Mouse (Mus musculus): ENCODE measurements around the gene 6430548M08Rik.

Gene 6430548M08Rik

DNA sequence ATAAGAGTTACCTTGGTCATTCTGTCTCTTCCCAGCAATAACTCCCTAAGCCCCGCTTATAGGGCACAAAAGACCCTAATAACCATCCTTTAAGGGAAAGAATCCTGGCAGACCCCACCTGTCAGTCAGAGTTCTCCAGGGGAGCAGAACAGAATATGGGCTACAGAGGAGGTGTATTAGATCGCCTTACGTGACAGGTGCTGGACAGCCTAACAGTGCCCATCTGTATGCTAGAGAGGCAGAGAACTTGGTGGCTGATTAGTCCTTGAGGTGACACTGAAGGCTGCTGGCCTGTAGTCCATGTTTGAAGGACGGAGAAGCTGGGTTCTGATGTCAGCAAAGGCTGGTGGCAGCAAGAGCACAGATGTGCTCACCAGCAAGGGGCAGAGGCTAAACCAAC is 3.0 kb upstream of the 6430548M08Rik start:
- DNase-seq, result no peak

DNA sequence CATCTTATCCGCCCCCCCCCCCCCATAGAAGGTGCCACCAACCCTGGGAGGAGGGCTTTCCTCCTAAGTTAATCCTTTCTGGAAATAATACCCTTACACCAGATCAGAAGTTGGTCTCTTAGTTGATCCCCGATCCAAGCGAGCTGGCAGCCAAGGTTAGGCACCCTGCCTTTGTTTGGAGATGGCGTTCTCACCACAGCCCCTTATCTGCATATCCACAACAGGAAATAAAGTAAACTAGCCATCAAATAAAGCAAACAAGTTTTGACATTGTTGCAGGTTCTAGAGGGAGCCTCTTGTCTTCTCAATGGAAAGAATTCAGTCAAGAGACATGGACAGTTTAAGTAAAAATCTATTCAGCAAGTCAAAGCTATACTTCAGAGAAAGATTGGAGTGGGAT is 2.6 kb upstream of the 6430548M08Rik start:
- DNase-seq, result no peak

DNA sequence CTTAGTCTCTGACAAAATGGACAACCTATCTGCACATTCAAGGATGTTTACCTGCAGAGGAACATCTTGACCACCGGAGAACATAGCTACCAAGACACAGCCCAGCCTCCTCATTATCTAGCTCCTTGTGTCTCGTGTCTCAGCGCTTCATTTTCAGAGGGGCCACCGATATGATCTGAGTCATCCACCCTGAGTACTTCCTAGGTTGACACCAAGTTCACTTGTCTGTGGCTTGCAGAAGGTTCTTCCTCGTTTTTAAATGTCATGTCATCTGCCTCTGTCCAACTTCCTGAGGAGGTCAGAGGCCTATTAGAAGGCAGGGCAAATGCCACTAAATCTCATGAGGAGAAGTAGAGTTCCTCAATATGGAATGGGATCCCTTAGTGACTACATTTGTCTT is 1.4 kb upstream of the 6430548M08Rik start:
- no peak for DNase-seq

DNA sequence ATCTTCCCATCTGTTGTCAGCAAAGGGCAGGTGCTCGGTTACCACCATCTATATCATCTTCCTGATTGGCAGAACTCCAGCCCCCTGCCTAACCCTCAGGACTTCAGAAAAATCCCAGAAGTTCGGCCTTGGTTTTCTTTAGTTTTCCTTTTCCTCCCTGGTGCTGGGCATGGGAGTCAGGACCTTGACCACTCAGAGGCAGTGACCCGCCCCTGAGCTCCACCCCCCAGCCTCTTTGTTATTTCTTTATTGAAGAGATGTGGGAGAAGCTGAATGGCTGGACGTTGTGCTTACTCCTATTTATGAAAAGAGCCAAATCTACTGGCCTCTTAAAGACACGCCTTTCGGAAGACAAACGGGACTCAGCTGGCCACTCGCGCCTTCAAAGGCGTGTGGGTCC is 646 bp upstream of the 6430548M08Rik start:
- DNase-seq, result peak; percentile 33 to 51

DNA sequence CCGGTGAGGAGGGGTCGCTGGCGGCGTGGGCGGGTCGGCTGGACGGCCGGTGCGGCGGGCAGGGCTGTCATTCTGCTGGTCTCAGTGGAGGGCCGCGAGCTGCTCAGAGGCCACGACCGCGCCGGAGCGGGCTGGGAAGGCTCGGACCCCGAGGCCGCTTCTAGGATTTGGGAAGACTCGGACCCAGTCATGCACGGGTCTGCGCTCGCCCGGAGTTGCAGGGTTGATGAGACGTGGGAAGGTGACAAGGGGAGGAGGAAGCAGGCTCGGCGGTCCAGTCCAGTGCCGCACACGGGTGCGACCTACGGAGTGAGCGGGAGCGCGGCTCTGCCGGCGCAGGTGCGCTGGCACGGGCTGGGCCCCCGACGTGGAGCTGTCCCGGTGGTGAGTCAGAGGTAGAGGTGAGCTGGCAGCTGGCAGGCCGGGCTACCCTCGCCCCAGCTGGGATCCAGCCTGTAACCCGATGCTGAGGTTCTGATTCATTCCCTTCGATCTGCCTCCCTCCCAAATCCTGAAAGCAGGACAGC is 426 bp downstream of the 6430548M08Rik start:
- DNase-seq, result peak; percentile 72 to 76

DNA sequence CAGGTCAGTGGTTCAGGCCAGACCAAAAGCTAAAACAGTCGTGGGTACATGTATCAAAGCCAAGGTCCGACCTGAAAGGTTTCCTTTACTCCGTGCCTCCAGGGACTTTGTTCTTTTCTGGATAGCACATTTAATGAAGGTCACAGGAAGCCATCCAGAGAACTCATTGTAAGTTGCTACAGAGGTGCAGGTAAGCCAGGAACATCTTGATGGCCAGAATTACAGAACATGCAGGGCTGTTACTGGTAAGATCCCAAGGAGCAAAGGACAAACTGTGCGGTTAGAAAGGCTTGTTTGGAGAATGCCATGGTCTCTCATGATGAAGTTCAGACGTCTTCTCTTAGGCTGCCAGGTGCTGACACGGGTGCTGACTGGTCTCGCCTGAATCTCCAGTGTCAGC is 2.6 kb downstream of the 6430548M08Rik start:
- no peak for DNase-seq

DNA sequence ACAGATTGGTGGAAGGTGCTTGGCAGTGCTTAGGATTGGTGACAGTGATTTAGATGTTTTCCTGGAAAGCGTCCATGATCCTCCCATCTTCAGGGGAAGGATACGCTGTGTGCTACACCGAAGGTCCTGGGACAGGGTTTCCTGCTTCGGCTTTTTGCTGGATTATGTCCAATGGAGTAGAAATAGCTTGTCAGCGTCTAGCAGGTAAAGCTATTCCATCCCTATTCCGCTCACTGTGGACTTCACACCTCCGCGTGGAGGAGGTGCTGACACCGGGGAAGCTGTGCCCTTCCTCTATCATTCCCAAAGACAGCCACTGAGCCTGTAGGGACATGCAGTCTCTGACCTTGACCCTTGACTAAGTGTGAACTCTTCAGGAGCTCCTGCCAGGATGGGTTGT is 4.2 kb downstream of the 6430548M08Rik start:
- DNase-seq, result no peak

DNA sequence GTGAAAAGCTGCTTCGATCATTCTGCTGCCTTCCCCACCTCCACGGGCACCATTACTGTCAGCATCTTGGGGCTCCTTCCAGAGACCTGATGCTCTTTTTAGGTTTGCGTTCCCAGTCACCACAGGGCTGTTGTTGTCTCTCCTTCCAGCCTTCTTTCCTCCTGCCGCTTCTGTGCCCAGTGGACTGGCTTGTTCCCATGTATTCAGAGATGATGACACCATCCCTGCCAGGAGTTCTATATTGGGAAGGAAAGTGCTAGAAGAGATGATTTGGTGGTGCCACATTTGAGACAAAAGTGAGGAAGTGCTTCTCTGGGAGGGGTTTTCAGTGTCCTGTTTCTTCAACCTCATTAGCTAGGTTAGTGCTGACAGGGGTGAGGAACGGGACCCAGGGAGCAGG is 4.9 kb downstream of the 6430548M08Rik start:
- no peak for DNase-seq

DNA sequence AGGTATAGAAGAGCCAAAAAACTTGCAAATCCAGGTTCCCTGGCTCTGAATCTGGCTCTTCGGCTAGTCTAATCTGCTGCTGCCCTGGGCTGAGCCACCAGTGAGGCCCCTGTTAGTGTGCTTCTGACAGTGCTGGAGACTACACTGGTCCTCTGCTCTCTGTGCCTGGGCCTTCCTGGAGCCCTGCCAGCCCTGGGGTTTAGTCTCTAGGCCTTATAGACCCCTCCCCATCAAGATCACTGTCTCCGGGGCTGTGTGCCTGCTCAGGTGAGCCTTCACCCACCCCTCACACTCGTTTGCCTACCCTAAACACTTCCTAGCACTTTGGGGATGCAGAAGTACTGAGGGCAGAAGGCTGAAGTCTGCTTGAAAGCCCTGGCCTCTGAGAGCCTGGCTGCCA is 5.5 kb downstream of the 6430548M08Rik start:
- no peak for DNase-seq

DNA sequence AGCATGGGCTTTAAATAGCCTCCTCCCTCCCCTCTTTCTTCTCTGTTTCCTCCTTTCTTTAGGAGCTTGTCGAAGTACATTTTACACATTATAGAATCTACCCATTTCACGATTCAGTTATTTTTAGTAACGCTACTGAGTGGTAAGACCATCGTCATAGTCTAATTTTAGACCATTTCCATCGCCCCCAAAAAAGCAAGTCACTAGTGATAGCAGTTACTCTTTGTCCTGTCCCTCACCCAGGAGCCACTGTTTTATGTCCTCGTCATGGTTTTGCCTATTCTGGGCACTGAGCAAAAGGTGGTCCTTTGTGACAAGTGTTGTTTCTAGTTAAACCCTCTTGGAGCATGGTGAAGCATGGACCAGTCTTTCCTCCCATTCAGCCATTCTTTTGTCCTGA is 6.0 kb downstream of the 6430548M08Rik start:
- DNase-seq, result no peak

DNA sequence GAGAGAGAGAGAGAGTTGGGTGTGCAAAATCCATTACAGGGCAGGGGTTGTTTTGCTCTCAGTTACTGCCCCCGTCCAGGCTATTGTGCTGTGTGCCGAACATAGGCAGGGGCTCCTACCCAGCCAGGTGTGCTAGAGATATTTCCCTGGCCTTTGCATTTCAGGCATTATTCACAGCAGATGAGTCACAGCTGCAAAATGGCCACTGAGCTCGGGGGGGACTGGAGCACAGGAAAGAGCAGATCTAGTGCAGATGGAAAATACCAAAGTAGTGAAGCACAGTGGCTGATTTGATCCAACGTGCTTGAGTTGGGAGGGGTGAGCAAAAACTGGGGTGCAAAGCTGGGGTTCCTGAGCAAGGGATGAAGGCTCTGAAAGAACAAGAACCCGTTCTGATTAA is 7.0 kb downstream of the 6430548M08Rik start:
- no peak for DNase-seq

DNA sequence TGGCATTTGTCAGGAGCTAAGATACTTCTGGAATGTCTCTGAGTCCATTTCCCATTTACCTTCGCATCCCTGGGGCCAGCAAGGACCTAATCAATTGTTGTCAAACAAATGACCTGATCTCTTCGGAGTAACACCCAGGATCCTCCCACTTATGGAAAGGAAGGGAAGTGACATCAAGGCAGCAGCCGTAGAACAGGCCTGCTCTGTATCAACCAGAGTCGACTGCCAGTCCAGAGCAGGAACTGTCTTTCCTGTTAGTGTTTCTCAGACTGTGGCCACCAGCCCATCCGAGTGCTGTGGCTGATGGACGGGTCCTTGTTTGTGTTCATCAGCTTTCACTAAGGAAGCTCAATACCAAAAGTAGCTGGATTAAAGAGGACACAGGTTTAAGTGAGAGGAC is 10.3 kb downstream of the 6430548M08Rik start:
- no peak for DNase-seq

DNA sequence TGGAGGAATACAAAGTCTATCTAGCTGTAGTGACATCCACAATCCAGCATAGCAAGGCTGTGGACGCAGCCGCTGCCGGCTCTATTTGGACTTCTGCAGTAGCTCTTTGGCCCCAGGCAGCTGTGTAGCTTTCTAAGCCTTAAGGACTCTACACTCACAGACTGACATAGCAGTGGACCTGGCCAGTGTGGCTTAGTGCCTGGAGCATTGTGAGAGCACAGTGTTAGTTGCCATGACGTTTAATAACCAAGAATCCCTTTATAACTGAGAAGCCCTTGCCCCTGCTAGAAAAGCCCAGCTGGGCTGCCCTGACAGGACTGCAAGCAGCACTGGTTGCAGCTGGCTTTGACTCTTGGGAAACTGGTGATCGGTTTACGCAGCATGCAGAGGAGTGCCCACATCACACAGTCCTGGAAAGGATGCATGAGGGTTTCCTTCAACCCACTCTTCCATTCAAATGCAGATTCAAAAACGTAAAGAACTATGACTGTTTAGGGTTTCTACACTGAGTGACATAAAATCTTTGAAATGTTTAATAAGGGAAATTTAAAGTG is 11.0 kb downstream of the 6430548M08Rik start:
- no peak for DNase-seq

DNA sequence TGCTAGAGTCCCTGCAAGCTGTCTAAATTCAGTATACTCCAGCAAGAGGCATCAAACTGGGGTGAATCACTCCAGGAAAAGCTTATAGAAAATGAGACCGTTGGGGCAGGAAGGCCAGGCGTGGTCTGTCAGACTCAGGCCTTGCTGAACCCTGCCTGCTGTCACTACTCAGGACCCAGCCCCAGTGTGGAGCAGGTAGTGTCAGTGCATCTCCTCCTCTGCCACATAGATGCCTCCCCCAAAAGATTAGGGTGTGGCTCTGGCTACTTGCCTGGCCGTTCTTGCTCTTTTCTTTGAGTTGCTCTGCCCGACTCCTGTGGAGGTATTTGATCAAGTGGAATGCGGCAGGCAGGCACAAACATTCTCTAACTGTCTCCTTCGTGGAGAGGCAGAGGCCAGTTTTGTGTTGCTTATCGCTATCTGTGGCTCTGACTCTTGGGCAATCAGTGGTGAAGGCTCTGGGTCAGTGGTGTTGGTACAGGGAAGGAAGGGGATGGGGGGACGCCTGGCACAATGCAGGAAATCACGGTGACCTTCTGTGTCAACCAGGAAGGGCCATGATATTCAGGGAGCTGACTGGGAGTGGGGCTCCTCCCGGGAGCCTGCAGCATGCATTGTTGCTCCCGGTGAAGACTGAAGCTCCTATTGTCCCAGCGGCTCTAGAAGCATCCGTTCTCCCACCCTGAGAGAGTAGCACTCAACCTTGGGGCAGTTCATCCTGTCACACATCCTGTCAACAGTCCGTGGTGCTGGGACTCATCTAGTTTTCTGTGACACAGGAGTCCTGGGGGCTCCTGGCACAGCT is 12.6 kb downstream of the 6430548M08Rik start:
- no peak for DNase-seq

DNA sequence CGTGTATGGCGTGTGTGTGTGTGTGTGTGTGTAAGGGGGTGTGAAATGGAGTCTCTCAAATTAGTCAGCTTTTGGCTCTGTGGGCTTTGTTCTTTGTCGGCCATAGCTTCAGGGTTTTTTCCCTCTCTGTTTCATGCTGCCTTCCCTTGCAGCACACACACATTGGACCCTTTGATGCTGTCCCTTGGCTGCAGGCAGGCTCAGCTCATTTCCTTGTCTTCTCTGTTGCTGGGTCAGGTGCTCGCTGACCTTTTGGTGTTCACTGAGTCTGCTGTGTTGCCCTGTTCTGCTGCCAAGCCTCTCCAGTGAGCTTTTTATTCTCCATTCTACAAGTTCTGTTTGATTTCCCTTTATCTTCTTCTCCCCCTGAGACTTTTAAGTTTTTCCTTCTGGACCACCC is 15.6 kb downstream of the 6430548M08Rik start:
- no peak for DNase-seq

DNA sequence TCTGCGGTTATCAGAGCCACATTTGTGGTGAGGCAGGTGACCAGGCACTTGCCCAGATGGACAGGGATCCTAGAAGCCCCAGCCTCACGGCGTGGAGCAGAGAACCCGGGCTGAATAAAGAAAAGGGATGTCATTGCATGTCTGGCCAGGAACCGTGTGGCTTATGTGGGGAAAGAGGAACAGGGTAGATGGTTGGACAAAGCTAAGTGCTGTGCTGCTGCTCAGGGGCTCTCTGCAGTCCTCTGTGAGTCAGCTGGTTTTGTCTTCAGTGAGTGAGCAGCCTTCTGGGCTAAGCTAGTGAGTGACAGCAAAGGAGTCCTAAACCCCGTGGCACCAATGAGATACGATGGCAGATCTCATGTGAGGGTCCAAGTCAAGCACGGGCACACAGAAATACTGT is 17.2 kb downstream of the 6430548M08Rik start:
- no peak for DNase-seq

DNA sequence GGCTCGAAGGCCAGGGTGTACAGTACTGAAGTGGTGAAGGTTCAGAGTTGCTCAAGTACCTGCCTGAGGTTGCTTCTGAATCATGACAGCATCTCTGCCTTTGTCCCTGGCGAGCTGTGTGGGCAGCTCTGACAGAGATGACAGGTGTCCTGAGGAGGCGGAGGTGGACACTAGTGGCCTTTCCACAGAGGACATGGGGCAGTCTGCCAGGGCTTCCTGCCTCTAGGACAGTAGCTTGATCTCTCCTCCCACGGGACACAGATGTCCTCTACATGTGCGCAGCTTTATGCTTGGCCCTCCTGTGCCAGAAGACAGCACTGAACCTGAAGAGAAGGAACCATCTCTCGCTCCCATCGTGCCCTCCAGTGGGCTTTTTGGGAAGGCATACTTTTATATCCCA is 19.2 kb downstream of the 6430548M08Rik start:
- peak; percentile 95 to 96 for DNase-seq

DNA sequence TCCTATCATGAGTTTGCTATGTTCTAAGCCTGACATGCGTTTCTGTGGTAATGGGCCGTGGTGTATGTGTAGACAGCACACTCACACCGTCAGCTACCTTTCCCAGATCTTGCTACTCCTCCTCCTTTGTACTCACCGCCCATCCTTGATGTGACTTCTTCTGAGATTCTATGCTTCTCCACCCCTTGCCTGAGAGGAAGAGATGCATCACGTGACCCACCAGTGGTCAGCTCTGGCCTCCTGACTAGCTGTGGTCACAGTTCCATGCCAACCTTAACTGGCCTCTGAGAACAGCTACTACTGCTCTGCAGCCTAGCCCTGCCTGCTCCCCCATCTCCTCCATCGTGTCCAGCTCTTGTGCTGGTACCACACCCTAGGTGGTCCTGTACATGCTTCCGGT is 21.7 kb downstream of the 6430548M08Rik start:
- no peak for DNase-seq

DNA sequence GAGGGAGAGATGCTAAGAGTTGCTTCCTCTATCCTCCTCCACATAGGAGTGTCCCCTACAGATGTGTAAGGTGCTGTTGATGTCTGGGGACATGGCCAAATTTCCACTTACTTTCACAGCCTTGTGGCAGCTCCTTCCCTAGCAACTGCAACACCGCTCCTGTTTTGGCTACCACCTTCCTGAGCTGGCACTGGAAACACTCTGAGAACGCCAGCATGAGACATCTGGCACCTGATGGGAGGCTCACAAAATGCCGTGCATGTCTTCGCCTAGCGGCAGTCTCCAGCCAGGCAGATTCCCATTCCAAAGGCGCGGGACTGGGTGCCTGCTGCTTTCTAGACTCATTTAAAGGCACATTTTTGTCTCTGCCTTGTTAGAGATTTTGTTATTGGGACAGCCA is 22.7 kb downstream of the 6430548M08Rik start:
- DNase-seq, result peak; percentile 65 to 67

DNA sequence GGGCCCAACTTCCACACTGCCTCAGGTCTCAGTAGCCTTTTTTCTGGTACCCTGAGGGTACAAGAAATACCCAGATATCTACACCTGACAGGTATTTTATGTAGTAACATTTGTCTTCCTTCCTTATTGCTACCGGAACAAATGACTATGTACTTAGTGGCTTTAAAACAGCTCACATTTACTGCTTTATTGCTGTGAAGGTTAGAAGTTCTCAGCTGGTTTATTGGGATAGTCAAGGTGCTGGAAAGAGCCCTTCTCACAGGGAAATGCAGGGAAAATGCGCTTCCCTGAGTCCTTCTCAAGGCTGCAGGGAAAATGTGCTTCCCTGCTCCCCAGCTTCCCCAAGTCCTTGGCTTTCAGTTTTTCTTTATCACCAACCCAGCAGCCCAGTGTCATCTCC is 25.0 kb downstream of the 6430548M08Rik start:
- no peak for DNase-seq

DNA sequence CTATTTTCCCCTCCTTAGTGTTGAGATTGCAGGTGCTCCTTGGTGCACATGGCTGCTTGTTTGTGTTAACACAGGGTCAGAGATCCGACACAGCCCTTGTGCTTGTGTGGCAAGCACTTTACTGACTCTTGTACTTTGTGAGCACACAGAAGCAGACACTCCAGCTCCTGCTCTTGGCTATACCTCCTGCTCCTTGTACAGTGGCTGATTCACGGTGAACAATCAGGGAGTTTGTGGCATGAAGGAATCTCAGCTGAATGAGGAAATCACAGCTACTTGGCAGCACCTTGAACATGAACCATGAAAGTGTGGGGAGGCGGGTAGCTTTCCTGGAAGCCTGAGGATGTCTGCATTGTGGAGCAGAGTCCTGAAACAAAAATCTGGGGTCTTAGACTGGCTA is 26.8 kb downstream of the 6430548M08Rik start:
- no peak for DNase-seq

DNA sequence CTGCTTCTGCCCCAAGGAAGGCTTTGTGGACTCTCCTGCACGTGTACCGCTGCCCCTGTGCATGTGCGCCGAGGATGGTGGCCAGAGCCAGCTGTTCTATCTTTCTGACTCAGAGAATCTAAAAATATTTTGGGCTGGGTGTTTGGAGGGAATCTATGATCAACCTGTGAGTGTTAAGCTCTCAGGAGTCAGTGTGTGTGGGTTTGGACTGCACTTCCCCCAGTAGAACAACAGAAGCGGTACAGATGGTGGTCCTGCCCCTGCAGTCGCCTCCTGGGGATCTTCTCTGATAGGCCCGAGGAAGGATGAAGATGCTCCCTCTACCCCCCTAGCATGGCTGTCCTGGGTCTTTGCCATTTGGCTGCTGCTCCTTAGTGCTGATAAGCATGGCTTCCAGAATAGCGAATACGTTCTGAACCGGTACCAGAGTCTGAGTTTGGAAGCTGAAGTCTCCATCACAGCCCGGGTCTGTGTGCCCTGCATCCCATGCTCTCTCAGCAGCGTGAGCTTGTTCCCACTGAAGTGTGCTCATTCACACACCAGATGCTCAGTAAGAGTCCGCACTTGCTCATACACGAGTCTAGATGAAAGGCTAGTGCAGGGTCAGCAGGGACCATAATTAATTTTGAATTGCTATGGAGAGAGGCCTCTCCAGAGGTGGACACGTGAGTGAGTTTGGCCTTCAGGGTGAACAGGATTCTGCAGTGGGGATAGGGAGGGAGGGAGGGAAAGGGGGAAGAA is 30.1 kb downstream of the 6430548M08Rik start:
- DNase-seq, result peak; percentile 46 to 55

DNA sequence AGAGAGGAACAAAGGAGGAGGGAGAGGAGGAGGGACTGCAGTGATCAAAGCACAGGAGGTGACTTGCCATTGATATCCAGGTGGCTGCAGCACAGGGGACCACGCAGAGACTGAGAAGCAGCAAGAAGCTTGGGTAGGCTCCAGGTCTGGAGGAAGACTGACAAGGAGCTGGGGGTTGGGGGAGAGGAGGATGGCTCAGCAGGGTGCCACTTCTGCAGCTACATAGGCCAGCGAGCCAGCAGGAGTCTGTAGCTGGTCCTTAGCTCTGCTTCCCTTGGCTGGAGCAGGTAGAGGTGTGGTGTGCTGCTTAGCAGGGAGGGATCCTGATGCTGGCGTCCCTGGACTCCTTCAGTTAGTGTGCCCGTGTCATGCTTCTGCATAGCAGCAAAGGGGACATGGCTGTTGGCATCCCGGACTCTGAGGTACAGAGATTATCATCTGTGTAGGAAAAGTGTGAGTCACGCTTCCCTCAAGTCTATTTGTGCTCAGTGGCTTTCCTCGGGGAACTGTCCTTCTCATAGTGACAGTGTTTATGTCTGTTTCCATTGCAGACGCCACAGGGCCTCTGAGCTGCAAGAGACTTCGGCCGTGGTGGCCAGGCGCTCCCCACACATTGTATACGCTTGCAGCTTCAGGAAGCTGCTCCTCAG is 30.8 kb downstream of the 6430548M08Rik start:
- peak; percentile 68 to 73 for DNase-seq

All from cerebellum, adult 18-20 months (tissue).